Mouse (Mus musculus) MEL (cell line): Measurements from ENCODE around the gene Hnrnpu.

ENCODE experiments used
- CTCF ChIP-seq, 3 experiments: IDR thresholded peaks in 2 of 3; conservative IDR thresholded peaks in 1 of 3; 2 replicates each; pipeline ENCODE4 v1.5.1; 2011 to 2012; ENCODE audit warnings: low read length in 3 of 3, low read depth in 2 of 3, mild to moderate bottlenecking in 2 of 3, improper control_type of control experiment in 1 of 3, inconsistent platforms in 1 of 3, mixed read lengths in 1 of 3, moderate library complexity in 1 of 3; ENCODE audit not compliant: control insufficient read depth in 1 of 3, insufficient read depth in 1 of 3, poor library complexity in 1 of 3, severe bottlenecking in 1 of 3
- E2F4 ChIP-seq: IDR thresholded peaks from 2 replicates; pipeline ENCODE4 v1.6.1; 2011; ENCODE audit warnings: low read depth, low read length, improper control_type of control experiment, borderline replicate concordance
- NELFE ChIP-seq: IDR thresholded peaks from 2 replicates; pipeline ENCODE4 v1.6.1; 2011; ENCODE audit warnings: low read depth, low read length, improper control_type of control experiment
- POLR2A ChIP-seq, 2 experiments: IDR thresholded peaks; 2 replicates each; pipeline ENCODE4 v1.6.1; 2011 to 2012; ENCODE audit warnings: low read length in 2 of 2, mild to moderate bottlenecking in 2 of 2, control low read depth in 1 of 2, improper control_type of control experiment in 1 of 2, low read depth in 1 of 2, moderate library complexity in 1 of 2; ENCODE audit not compliant: control insufficient read depth in 1 of 2, insufficient read depth in 1 of 2, poor library complexity in 1 of 2
- TAL1 ChIP-seq: IDR thresholded peaks from 2 replicates; pipeline ENCODE4 v1.6.1; 2012; ENCODE audit warnings: mild to moderate bottlenecking, inconsistent platforms, low read length, moderate library complexity, mixed read lengths
- USF1 ChIP-seq: IDR thresholded peaks from 2 replicates; pipeline ENCODE4 v1.6.1; 2014; ENCODE audit warnings: low read depth, mild to moderate bottlenecking, inconsistent platforms, low read length, improper control_type of control experiment, moderate library complexity
- ZC3H11A ChIP-seq: IDR thresholded peaks from 2 replicates; pipeline ENCODE4 v1.6.1; 2012; ENCODE audit warnings: low read depth, mild to moderate bottlenecking, inconsistent platforms, low read length, improper control_type of control experiment

DNA sequence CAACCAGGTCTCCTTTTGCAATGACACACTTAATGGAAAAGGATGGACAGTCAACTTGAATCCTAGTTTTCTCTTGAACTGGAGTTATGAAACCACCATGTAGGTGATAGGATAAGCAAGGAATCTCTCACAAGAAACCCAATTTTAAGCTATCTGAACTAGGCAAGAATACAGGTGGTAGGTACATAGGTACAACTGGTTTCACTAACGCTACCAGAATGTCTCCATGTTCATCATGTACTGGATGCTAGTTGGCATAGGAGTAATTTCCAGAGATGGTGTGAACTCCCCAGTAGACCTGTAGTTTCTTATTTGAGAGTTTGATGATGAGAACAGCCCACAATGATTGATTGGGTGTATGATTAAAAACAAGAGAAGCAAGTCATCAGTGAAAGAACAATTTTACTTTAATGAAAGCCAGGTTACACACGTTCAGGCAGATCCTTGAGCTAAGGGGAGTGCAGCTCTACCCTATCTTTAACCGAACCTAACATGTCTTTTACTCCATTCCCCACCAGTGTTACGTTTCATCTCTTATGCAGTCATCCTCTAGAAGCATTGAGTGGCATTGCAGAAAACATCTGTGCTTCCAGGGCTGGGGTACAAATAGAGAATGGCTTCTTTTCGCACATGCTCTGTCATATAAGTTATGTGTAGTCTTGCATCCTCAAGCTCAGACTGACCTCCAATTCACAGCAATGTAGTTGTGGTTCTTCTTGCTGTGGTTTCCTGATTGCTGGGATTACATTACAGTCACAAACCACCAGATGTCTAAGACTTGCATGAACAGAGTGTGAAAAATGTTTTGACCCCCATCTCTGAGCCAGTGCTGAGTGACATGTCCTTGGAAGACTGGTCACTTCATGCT, 16.6 kb downstream of the Hnrnpu start:
- TF ChIP-seq USF1 (no peak), NELFE (no peak), E2F4 (no peak), POLR2A (IDR thresholded peaks at IDR 0.05; ENCODE audit: control insufficient read depth in 1 of 2, insufficient read depth in 1 of 2, low read depth in 1 of 2, low read length in 2 of 2, poor library complexity in 1 of 2) (peak in 1 of 2 experiments; percentile 65; a peak in 2 of 4 replicates), ZC3H11A (no peak), TAL1 (no peak), CTCF (IDR thresholded peaks at IDR 0.05 in 2 of 3, conservative IDR thresholded peaks at IDR 0.05 in 1 of 3; ENCODE audit: control insufficient read depth in 1 of 3, insufficient read depth in 1 of 3, low read depth in 2 of 3, low read length in 3 of 3, poor library complexity in 1 of 3, severe bottlenecking in 1 of 3) (no peak)
